Mouse (Mus musculus) myocyte (in vitro differentiated cells): ENCODE measurements at regions not wholly inside any gene's neighbourhood (a gene's known extent, or its start where the extent isn't known, plus 50 kb on each side); places are given as distances from the start of the nearest gene placed in this dataset.

ENCODE experiments used
- E2F4 ChIP-seq: IDR thresholded peaks from one replicate; pipeline ENCODE4 v1.6.1; 2011; ENCODE audit warnings: mild to moderate bottlenecking, control low read depth, moderate library complexity; ENCODE audit not compliant: insufficient read depth
- MAX ChIP-seq: IDR thresholded peaks from one replicate; pipeline ENCODE4 v1.6.1; 2011; ENCODE audit warnings: low read depth, mild to moderate bottlenecking, control low read depth
- POLR2A ChIP-seq: IDR thresholded peaks from one replicate; pipeline ENCODE4 v1.6.1; 2011; ENCODE audit warnings: low read depth, mild to moderate bottlenecking, control low read depth, moderate library complexity; ENCODE audit not compliant: insufficient read length
- POLR2AphosphoS2 ChIP-seq: IDR thresholded peaks from one replicate; pipeline ENCODE4 v1.6.1; 2011; ENCODE audit warnings: low read depth, control low read depth; ENCODE audit not compliant: insufficient read length
- TCF3 ChIP-seq: IDR thresholded peaks from one replicate; pipeline ENCODE4 v1.6.1; 2011; ENCODE audit warnings: low read depth, control low read depth; ENCODE audit not compliant: insufficient read length
- USF1 ChIP-seq: IDR thresholded peaks from one replicate; pipeline ENCODE4 v1.6.1; 2011; ENCODE audit warnings: low read depth, mild to moderate bottlenecking, control low read depth, moderate library complexity

- TF ChIP-seq POLR2AphosphoS2: no peak
- TF ChIP-seq USF1: no peak
- TF ChIP-seq TCF3: no peak
- TF ChIP-seq POLR2A: no peak
- no peak for TF ChIP-seq MAX
- TF ChIP-seq E2F4: no peak
These were observed 328.9 kb downstream of the Pax1 start for GRCm38 (mm10) chr2:147690506-147691208.
